Mouse (Mus musculus): Measurements from ENCODE around the gene Tor1a.
"Not testable (repeated sequence)": the region's sequence is repeated elsewhere in the genome, so short reads cannot be mapped to it uniquely, and the experiment has no call there.

Gene Tor1a

DNA sequence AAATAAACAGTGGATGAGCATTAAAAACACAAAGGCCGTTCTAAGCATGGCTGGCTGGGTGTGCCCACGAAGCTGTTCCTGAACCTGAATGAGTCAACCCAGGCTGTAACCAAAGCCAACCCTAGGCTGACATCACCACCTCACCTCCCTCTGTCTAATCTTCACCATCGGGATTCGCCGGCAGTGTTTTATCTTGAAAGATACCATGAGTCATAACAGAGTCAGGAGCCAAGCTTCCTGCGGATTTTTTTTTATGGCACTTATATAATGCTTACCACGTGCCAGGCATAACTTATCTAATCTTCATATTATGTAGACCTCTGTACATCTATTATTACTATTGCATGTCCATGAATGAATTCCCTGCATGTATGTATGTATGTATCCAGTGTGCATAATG lies 47.5 kb downstream of the Tor1a start:
- in situ Hi-C loops (cut with MseI, MboI), result no loop called here

DNA sequence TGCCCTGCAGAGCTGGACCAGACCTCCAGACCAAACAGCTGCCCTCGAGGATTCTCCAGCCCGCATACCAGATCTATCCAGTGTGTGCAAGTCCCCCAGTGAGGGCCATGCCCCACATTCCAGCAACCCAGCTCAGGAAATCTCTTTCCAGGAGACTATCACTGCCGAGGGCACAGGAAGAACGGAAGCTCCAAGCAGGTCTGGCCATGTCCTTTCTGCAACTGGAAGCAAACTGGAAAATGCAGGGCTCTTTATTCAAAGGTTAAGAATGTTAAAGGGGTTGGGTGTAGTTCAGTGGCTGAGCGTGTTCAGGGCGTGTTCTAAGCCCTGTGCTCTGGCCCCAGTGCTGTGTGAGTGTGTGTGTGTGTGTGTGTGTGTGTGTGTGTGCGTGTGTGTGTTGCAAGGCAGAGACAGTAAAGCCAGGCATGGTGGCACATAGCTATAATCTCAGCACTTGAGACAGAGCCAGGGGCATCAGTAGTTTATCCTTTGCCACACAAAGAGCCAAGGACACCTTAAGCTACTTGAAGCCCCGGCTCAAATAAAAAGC lies 48.9 kb downstream of the Tor1a start:
- in situ Hi-C loops (cut with MseI, MboI), result no loop called here

DNA sequence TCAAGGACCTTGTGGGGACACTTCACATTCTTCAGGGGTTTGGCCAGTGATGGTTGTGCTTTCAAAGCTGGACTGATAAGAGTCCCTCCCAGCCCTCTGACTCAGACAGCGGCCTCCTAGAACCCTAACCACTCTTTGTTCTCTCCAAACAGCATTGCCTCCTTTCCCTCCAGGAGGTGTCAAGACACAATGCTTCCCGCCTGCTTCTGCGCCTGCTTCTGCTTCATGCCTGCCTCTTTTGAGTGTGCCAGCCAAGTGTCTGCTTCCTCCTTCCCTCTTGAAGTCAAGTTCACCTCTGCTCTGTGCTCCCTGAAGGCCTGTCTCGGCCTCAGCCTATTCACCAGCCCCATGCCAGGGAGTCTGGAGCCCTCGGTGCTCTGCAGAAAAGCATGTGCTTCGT lies 49.6 kb downstream of the Tor1a start:
- in situ Hi-C loops (cut with MseI, MboI), result no loop called here

DNA sequence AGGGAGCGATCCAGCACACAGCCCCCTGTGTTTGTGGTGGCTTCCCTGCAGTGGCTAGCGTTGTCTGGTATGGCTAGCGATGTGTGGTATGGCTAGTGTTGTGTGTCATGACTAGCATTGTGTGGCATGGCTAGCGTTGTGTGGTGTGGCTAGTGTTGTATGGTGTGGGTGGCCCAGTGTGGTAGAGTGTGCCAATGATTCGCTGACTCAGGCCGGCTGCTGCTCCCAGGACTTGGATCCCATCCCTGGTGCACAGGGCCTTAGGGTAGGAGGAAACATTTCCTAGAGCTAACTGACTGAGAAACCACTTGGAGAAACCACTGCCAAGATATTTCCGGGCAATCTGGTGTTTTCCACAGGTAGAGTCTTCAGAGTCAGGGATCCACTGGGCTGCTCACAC lies 50.1 kb downstream of the Tor1a start:
- in situ Hi-C loops (cut with MseI, MboI), result no loop called here

DNA sequence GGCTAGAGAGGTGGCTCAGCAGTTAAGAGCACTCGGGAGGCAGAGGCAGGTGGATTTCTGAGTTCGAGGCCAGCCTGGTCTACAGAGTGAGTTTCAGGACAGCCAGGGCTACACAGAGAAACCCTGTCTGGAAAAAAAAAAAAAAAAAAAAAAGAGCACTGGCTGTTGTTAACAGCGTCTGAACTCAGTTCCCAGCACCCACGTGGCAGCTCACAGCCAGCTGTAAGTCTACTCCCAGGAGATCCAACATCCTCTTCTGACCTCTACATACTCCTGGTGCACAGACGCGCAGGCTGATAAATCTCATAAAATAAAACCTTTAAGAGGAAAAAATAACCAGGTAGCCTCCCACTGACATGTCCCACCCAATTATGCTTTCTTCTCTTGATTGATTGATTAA lies 51.8 kb downstream of the Tor1a start:
- in situ Hi-C loops (cut with MseI, MboI), result not testable (repeated sequence)

DNA sequence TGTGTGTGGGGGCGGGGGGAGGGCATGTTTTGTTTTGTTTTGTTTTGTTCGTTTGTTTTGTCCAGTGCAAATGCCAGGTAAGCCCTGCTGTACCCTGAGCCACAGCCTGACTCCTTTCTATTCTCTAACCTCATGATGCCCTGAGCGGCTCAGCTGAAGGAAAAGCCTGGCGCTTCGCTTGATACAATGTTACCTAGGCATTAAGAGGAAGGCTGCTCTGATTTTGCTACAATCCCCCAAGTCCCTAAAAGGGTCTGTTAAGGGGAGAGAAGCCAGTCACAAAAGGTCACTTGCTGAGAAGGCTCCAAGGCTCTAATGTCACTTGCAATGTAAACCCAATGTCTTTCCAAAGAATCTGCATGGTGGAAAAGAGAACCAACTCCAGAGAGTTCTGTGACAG lies 52.4 kb downstream of the Tor1a start:
- in situ Hi-C loops (cut with MseI, MboI), result no loop called here

DNA sequence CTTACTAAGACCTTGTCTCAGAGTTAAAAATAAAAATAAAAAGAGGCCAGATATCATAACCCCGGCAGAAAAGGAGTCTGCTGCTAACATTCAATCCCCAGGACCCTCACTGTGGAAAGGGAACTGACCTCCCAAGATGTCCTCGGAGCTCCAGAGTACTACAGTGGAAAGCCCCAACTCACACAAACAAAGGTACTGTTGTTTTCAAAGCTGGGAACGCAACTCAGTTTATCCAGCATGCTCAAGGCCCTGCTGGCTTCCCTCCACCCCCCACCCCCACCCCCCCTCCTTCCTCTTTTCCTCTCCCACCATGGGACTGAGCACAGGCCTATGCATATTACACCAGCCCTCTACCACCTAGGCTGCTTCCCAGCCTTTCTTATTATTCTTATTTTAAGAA lies 52.9 kb downstream of the Tor1a start:
- in situ Hi-C loops (cut with MseI, MboI), result no loop called here

DNA sequence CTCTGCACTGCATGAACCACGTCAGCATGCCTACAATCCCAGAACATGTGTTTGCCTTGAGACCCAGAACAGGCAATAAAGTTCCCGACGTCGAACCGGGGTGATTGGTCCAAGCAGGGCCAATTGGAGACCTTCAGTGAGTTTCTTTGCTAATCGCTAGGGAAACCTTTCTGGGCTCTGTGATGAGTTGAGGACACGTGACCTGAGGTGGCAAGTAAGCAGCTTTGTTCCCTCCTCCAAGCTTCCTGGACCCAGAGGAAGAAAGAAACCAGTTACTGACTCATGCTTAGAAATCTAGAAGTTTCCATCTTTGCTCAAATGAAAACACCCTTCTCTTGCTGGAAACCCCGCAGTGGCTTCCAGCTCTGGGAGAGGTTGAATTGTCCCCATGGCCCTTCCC lies 54.7 kb downstream of the Tor1a start:
- in situ Hi-C loops (cut with MseI, MboI), result no loop called here

DNA sequence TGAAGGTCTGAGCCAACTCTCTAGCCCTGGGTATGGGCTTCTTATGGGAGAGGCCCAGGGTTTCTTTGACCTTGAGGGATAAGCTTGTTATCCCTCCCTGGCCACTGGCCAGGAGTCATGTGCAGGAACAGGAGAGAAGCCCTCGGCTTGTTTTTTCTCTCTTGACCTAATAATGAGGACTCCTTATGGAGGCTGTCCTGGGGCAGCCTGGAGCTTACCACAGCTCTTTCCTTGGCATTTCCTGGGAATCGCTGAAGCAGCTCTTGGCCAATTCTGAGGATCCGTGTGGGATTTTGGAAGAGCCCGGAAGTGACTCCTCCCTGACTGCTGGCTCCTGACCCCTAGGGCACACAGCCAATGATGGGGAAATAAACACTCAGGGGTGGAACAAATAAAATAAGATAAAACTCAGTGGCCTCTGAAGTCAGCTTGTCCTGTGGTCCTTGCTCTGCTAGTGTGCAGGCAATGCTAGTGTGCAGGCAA lies 55.4 kb downstream of the Tor1a start:
- in situ Hi-C loops (cut with MseI, MboI), result no loop called here
